Mouse (Mus musculus) olfactory bulb, adult 2 months (tissue): Measurements from ENCODE around the gene Usp46.

Source experiments
- CTCF ChIP-seq: fragments of 200-500 bp; IDR thresholded peaks from 2 replicates; pipeline ENCODE4 v1.5.1; 2012; ENCODE audit warnings: low read depth, mild to moderate bottlenecking, low read length, moderate library complexity; ENCODE audit not compliant: insufficient read depth
- POLR2A ChIP-seq: fragments of 200-500 bp; IDR thresholded peaks from 2 replicates; pipeline ENCODE4 v1.6.1; 2012; ENCODE audit warnings: mild to moderate bottlenecking, low read depth, low read length, moderate library complexity; ENCODE audit not compliant: insufficient read depth

DNA sequence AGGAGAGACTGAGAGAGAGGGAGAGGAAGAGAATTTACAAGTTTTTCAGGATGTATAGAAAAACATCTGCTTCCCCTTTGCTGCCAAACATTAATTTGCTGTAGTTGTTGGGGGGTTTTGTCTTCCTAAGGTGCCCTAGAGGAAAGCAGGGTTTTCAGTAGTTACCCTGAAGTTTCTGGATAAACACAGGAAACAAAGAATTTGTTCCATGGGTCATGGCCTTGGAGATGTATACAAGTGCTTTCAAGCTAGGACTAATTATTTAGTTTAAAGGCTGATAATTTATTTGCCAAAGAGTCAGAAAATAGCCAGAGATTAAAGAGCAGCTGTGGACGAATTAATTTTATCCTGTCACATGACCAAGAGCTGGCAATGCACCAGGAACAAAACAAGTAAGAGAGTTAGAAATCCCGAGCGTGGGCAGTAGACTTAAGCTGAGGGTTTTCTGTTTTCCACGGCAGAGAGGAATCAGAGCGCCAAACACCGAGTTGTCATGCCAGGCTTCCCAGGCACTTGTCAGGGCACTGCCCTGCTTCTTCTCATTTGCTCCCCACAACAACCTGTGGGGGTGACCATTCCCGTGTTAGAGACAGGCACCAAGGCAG, 98.1 kb downstream of the Usp46 start:
- TF ChIP-seq CTCF, result no peak
- no peak for TF ChIP-seq POLR2A
